In genomic region chr13:35825639-35826038, GRCm38 (mm10) we compare ENCODE assay signal across 24 mouse cellular contexts.
A peak's percentile ranks its signal among the peaks of the same experiment; 100 is the strongest.
DNase-seq lines count a peak whose midpoint lies in the region; ATAC-seq and TF ChIP-seq lines count a peak whose summit lies in the region.
"Had no signal": no experiment of that assay in that cellular context is flagged by ENCODE, and none has a peak within 500 bp of the region (broad histone marks: within the 10 kb centered on the region; RNA-seq: fewer than 3 reads in every experiment).

No protein-coding gene starts in this region.

- no peaks in the 10 kb centered on the region for H3K27me3 ChIP-seq in heart, embryonic 10.5 days (ENCODE audit: insufficient read depth, poor library complexity, severe bottlenecking)
- H3K27me3 ChIP-seq in MEL (ENCODE audit: control insufficient read depth in 1 of 2, insufficient read depth in 2 of 2, low read length in 2 of 2), result no peaks in the 10 kb centered on the region
- no peaks in the 10 kb centered on the region for H3K27me3 ChIP-seq in kidney, embryonic 16.5 days (ENCODE audit: insufficient read depth, low read length)
- H3K27me3 ChIP-seq: embryonic facial prominence, embryonic 13.5 days; embryonic facial prominence, embryonic 15.5 days; forebrain, embryonic 12.5 days; Patski had no signal

- peak; percentile 55 for DNase-seq in heart, adult 11 months
- DNase-seq in heart, embryonic 10.5 days (ENCODE audit: low spot score), result no peak
- DNase-seq in MEL (ENCODE audit: low read depth, low spot score), result peak; percentile 67
- no peak for DNase-seq in testis, postnatal 14 days (ENCODE audit: low spot score)
- DNase-seq in yolk sac, embryonic 10.5 days (ENCODE audit: low spot score), result no peak
- DNase-seq: adrenal gland, adult 8-10 months; adrenal gland, postnatal 14 days; adrenal gland, postnatal 36 days; cerebellum, adult 11-12 months; cerebellum, adult 2 months; cerebellum, adult 9-11 months; cerebellum, postnatal 14 days; cerebellum, postnatal 36 days; embryo, embryonic 11 days had no signal

- no peak overlapping the region for H3K4me2 ChIP-seq in kidney, embryonic 16.5 days (replicated peaks; ENCODE audit: low read depth, low read length)
- H3K4me2 ChIP-seq: embryonic facial prominence, embryonic 13.5 days; embryonic facial prominence, embryonic 15.5 days; forebrain, embryonic 12.5 days had no signal

- peaks cover 33% of the 10 kb centered on the region for H3K36me3 ChIP-seq in heart, embryonic 10.5 days
- H3K36me3 ChIP-seq in MEL (ENCODE audit: control insufficient read depth in 1 of 2, insufficient read depth in 2 of 2, low read length in 2 of 2), result peaks cover 11 to 35% of the 10 kb centered on the region in 2 experiments
- peaks cover 17% of the 10 kb centered on the region for H3K36me3 ChIP-seq in kidney, embryonic 16.5 days (ENCODE audit: insufficient read depth, low read length)

- no peak for TF ChIP-seq RAD21 in MEL (IDR thresholded peaks at IDR 0.05; ENCODE audit: low read depth, low read length)

- no peak for TF ChIP-seq POLR2A in MEL (IDR thresholded peaks at IDR 0.05; ENCODE audit: control insufficient read depth in 1 of 2, insufficient read depth in 1 of 2, low read depth in 1 of 2, low read length in 2 of 2, poor library complexity in 1 of 2)

- peaks cover 1% of the 10 kb centered on the region; the same call in 1 of the 2 replicates for H3K79me2 ChIP-seq in MEL (ENCODE audit: control insufficient read depth, insufficient read depth, low read length, poor library complexity)

- 0 out of 2 replicates have a peak, but pooled peaks have one; percentile 37 for ATAC-seq in erythroblast, adult 5-6 weeks (replicated peaks; ENCODE audit: low FRiP score, poor library complexity, severe bottlenecking)
- ATAC-seq in megakaryocyte progenitor cell, adult 5-6 weeks (replicated peaks; ENCODE audit: poor library complexity), result peak; percentile 56
- ATAC-seq in kidney, embryonic 16.5 days (ENCODE audit: low FRiP score, low TSS enrichment), result no peak
- ATAC-seq: activated CD4-positive, CD25-positive, alpha-beta regulatory T cell, adult 4 months; forebrain, embryonic 14.5 days; forebrain, embryonic 16.5 days; Patski had no signal

- TF ChIP-seq EP300 in MEL (IDR thresholded peaks at IDR 0.05; ENCODE audit: low read depth in 1 of 2, low read length in 2 of 2), result peak; percentile 30 to 61; a peak in 3 of 4 replicates

- no peaks in the 10 kb centered on the region for H3K9me3 ChIP-seq in heart, embryonic 10.5 days
- no peaks in the 10 kb centered on the region for H3K9me3 ChIP-seq in MEL (replicated peaks; ENCODE audit: insufficient read depth, low read length)
- no peaks in the 10 kb centered on the region for H3K9me3 ChIP-seq in kidney, embryonic 16.5 days (ENCODE audit: low read length)
- H3K9me3 ChIP-seq: embryonic facial prominence, embryonic 13.5 days; embryonic facial prominence, embryonic 15.5 days; forebrain, embryonic 12.5 days had no signal

- H3K4me1 ChIP-seq in heart, embryonic 10.5 days, result peaks cover 4% of the 10 kb centered on the region; the same call in 1 of the 2 replicates
- H3K4me1 ChIP-seq in MEL (ENCODE audit: control insufficient read depth in 1 of 2, insufficient read depth in 2 of 2, low read length in 2 of 2), result peaks cover 16 to 38% of the 10 kb centered on the region in 2 experiments
- H3K4me1 ChIP-seq in kidney, embryonic 16.5 days (ENCODE audit: insufficient read depth, low read length), result peaks cover 6% of the 10 kb centered on the region; the same call in 1 of the 2 replicates
- H3K4me1 ChIP-seq: forebrain, embryonic 12.5 days had no signal

- no peak for TF ChIP-seq CTCF in MEL (IDR thresholded peaks at IDR 0.05 in 2 of 3, conservative IDR thresholded peaks at IDR 0.05 in 1 of 3; ENCODE audit: control insufficient read depth in 1 of 3, insufficient read depth in 1 of 3, low read depth in 2 of 3, low read length in 3 of 3, poor library complexity in 1 of 3, severe bottlenecking in 1 of 3)

- H3K9ac ChIP-seq in MEL (ENCODE audit: control insufficient read depth, low read depth, low read length, poor library complexity, severe bottlenecking), result no peak overlapping the region
- no peak overlapping the region for H3K9ac ChIP-seq in kidney, embryonic 16.5 days (replicated peaks; ENCODE audit: low read length)
- H3K9ac ChIP-seq: embryonic facial prominence, embryonic 13.5 days; embryonic facial prominence, embryonic 15.5 days; forebrain, embryonic 12.5 days had no signal

- H3K27ac ChIP-seq in heart, embryonic 10.5 days, result no peak overlapping the region
- peak overlapping the region; percentile 16; the same call in 1 of the 2 replicates for H3K27ac ChIP-seq in MEL (ENCODE audit: control insufficient read depth, low read depth, low read length)
- H3K27ac ChIP-seq in kidney, embryonic 16.5 days (ENCODE audit: low read length), result no peak overlapping the region
- H3K27ac ChIP-seq: embryonic facial prominence, embryonic 13.5 days; embryonic facial prominence, embryonic 15.5 days; forebrain, embryonic 12.5 days had no signal

- WGBS in heart, embryonic 10.5 days, result 61% methylated on average over 2 of the region's 2 CpGs
- 90% methylated on average over 2 of the region's 2 CpGs for WGBS in kidney, embryonic 16.5 days

- H3K4me3 ChIP-seq in heart, embryonic 10.5 days, result no peak overlapping the region
- H3K4me3 ChIP-seq in MEL (ENCODE audit: control insufficient read depth in 1 of 2, insufficient read depth in 1 of 2, low read depth in 2 of 2, low read length in 2 of 2), result no peak overlapping the region
- H3K4me3 ChIP-seq in kidney, embryonic 16.5 days (ENCODE audit: low read length), result no peak overlapping the region
- H3K4me3 ChIP-seq: embryonic facial prominence, embryonic 13.5 days; embryonic facial prominence, embryonic 15.5 days; forebrain, embryonic 12.5 days had no signal

TF ChIP-seq in MEL, 35 proteins besides CTCF, POLR2A, EP300 and RAD21:
- TF ChIP-seq ZKSCAN1 (IDR thresholded peaks at IDR 0.05; ENCODE audit: low read depth, low read length) (no peak), GATA1 (IDR thresholded peaks at IDR 0.05; ENCODE audit: low read depth, low read length) (peak; percentile 73), SIN3A (IDR thresholded peaks at IDR 0.05; ENCODE audit: low read length) (peak; percentile 31; the same call in 1 of the 2 replicates), ZC3H11A (IDR thresholded peaks at IDR 0.05; ENCODE audit: low read depth, low read length) (no peak), MAX (IDR thresholded peaks at IDR 0.05; ENCODE audit: low read length) (no peak), ELF1 (IDR thresholded peaks at IDR 0.05; ENCODE audit: low read depth, low read length) (no peak), TAL1 (IDR thresholded peaks at IDR 0.05; ENCODE audit: low read length) (no peak), TCF12 (IDR thresholded peaks at IDR 0.05; ENCODE audit: low read depth, low read length) (peak; percentile 34; the same call in 1 of the 2 replicates), MYB (IDR thresholded peaks at IDR 0.05; ENCODE audit: low read depth, low read length) (no peak), MAZ (IDR thresholded peaks at IDR 0.05; ENCODE audit: low read depth, low read length) (no peak), MEF2A (IDR thresholded peaks at IDR 0.05; ENCODE audit: extremely low read depth, insufficient replicate concordance, low read depth, low read length, poor library complexity, severe bottlenecking) (no peak), NRF1 (IDR thresholded peaks at IDR 0.05; ENCODE audit: insufficient read depth, low read depth, low read length, poor library complexity, severe bottlenecking) (no peak), MXI1 (IDR thresholded peaks at IDR 0.05; ENCODE audit: low read depth, low read length) (peak; percentile 41; the same call in 1 of the 2 replicates), ETS1 (IDR thresholded peaks at IDR 0.05; ENCODE audit: low read depth, low read length) (peak; percentile 48; the same call in 1 of the 2 replicates), E2F4 (IDR thresholded peaks at IDR 0.05; ENCODE audit: borderline replicate concordance, low read depth, low read length) (no peak), JUND (IDR thresholded peaks at IDR 0.05; ENCODE audit: low read depth, low read length) (no peak), POLR2AphosphoS5 (IDR thresholded peaks at IDR 0.05; ENCODE audit: borderline replicate concordance, low read depth, low read length) (no peak), RCOR1 (IDR thresholded peaks at IDR 0.05; ENCODE audit: low read depth, low read length) (0 out of 2 replicates have a peak, but pooled peaks have one; percentile 48)

Comparison
In these comparisons a context has a peak if more than half of its experiments do, and no peak if none do; other contexts are left out.
1. DNase-seq: peak in heart, adult 11 months (single experiment) and MEL (single experiment); none in heart, embryonic 10.5 days (single experiment), testis, postnatal 14 days (single experiment) and yolk sac, embryonic 10.5 days (single experiment).